Comparison of ENCODE assay signal across 8 mouse cellular contexts in genomic region chr1:118457256-118457882, GRCm38 (mm10).
DNase-seq lines count a peak whose midpoint lies in the region; ATAC-seq and TF ChIP-seq lines count a peak whose summit lies in the region.

No protein-coding gene starts in this region.

- peak; percentile 45 for ATAC-seq in forebrain, postnatal 0 days
- no peak for ATAC-seq in neural tube, embryonic 14.5 days (ENCODE audit: low read depth)

- no peak for TF ChIP-seq POLR2A in kidney, adult 2 months (IDR thresholded peaks at IDR 0.05; ENCODE audit: low read depth, low read length)

- DNase-seq in frontal cortex, adult 2 months (ENCODE audit: extremely low spot score in 1 of 2, low spot score in 1 of 2), result peak; percentile 16 to 48
- no peak for DNase-seq in frontal cortex, postnatal 25 days (ENCODE audit: low spot score in 2 of 2)
- peak; percentile 61 for DNase-seq in forebrain, postnatal 0 days
- DNase-seq in layer of hippocampus, adult 9-11 months, result peak; percentile 69
- DNase-seq in kidney, postnatal 10 days, result no peak
- no peak for DNase-seq in kidney, adult 2 months

- 21% methylated on average over 11 of the region's 11 CpGs for WGBS in forebrain, postnatal 0 days
- 38% methylated on average over 11 of the region's 11 CpGs for WGBS in neural tube, embryonic 14.5 days
- 59% methylated on average over 11 of the region's 11 CpGs for WGBS in kidney, adult 2 months

- 0 out of 2 replicates have a peak overlapping the region, but pooled peaks have one; percentile 23 for H3K4me3 ChIP-seq in E14TG2a.4 (replicated peaks; ENCODE audit: low read length)
- no peak overlapping the region for H3K4me3 ChIP-seq in forebrain, postnatal 0 days (ENCODE audit: low read depth, low read length)
- no peak overlapping the region for H3K4me3 ChIP-seq in neural tube, embryonic 14.5 days (ENCODE audit: low read depth, low read length)
- H3K4me3 ChIP-seq in kidney, adult 2 months (ENCODE audit: insufficient read depth, low read depth, low read length), result no peak overlapping the region

- peaks cover 36% of the 10 kb centered on the region for H3K4me1 ChIP-seq in E14TG2a.4 (replicated peaks; ENCODE audit: low read depth, low read length)
- peaks cover 18% of the 10 kb centered on the region for H3K4me1 ChIP-seq in forebrain, postnatal 0 days (ENCODE audit: insufficient read depth)
- peaks cover 20% of the 10 kb centered on the region for H3K4me1 ChIP-seq in neural tube, embryonic 14.5 days (ENCODE audit: control insufficient read depth, insufficient read depth, low read length)
- H3K4me1 ChIP-seq in kidney, adult 2 months (ENCODE audit: control insufficient read depth, insufficient read depth, low read length), result no peaks in the 10 kb centered on the region; the same call in 1 of the 2 replicates

- peaks cover 4% of the 10 kb centered on the region; the same call in 1 of the 2 replicates for H3K9me3 ChIP-seq in E14TG2a.4 (ENCODE audit: low read length)
- H3K9me3 ChIP-seq in forebrain, postnatal 0 days (ENCODE audit: low read length), result no peaks in the 10 kb centered on the region
- H3K9me3 ChIP-seq in neural tube, embryonic 14.5 days (ENCODE audit: control insufficient read depth, low read length), result no peaks in the 10 kb centered on the region

- peaks cover 23% of the 10 kb centered on the region for H3K36me3 ChIP-seq in E14TG2a.4 (ENCODE audit: insufficient read depth, low read length)
- H3K36me3 ChIP-seq in forebrain, postnatal 0 days (ENCODE audit: insufficient read depth), result peaks cover 3% of the 10 kb centered on the region
- 0 out of 2 replicates have a peak, but pooled peaks cover 1% of the 10 kb centered on the region for H3K36me3 ChIP-seq in neural tube, embryonic 14.5 days (ENCODE audit: control insufficient read depth, insufficient read depth, low read length)
- H3K36me3 ChIP-seq in kidney, adult 2 months (ENCODE audit: control insufficient read depth, insufficient read depth, low read length), result no peaks in the 10 kb centered on the region

- peak overlapping the region; percentile 47 for H3K27ac ChIP-seq in forebrain, postnatal 0 days (ENCODE audit: low read depth, low read length)
- H3K27ac ChIP-seq in neural tube, embryonic 14.5 days (ENCODE audit: low read depth, low read length), result no peak overlapping the region; the same call in 1 of the 2 replicates
- no peak overlapping the region for H3K27ac ChIP-seq in kidney, adult 2 months (ENCODE audit: insufficient read depth, low read depth, low read length)

- peak overlapping the region; percentile 28 for H3K9ac ChIP-seq in forebrain, postnatal 0 days
- H3K9ac ChIP-seq in neural tube, embryonic 14.5 days (replicated peaks; ENCODE audit: low read depth, low read length), result no peak overlapping the region

- H3K27me3 ChIP-seq in E14TG2a.4 (ENCODE audit: insufficient read depth, low read length), result peaks cover 14% of the 10 kb centered on the region; the same call in 1 of the 2 replicates
- no peaks in the 10 kb centered on the region for H3K27me3 ChIP-seq in forebrain, postnatal 0 days (ENCODE audit: insufficient read depth, low read length)
- no peaks in the 10 kb centered on the region for H3K27me3 ChIP-seq in neural tube, embryonic 14.5 days (ENCODE audit: control insufficient read depth, insufficient read depth, low read length)
- no peaks in the 10 kb centered on the region for H3K27me3 ChIP-seq in kidney, adult 2 months (replicated peaks; ENCODE audit: control insufficient read depth, insufficient read depth, low read length)

- TF ChIP-seq CTCF in E14TG2a.4 (conservative IDR thresholded peaks at IDR 0.05; ENCODE audit: low read length), result no peak
- TF ChIP-seq CTCF in forebrain, postnatal 0 days (IDR thresholded peaks at IDR 0.05; ENCODE audit: low read depth), result no peak
- TF ChIP-seq CTCF in kidney, adult 2 months (conservative IDR thresholded peaks at IDR 0.05; ENCODE audit: insufficient read depth, insufficient read length, low read depth, low read length), result no peak

- peak overlapping the region; percentile 65 for H3K4me2 ChIP-seq in forebrain, postnatal 0 days (ENCODE audit: low read depth)
- peak overlapping the region; percentile 7; the same call in 1 of the 2 replicates for H3K4me2 ChIP-seq in neural tube, embryonic 14.5 days (ENCODE audit: low read depth, low read length)

Comparison
In these comparisons a context has a peak if more than half of its experiments do, and no peak if none do; other contexts are left out.
1. DNase-seq: peak in frontal cortex, adult 2 months (2 of 2), forebrain, postnatal 0 days (single experiment) and layer of hippocampus, adult 9-11 months (single experiment); none in frontal cortex, postnatal 25 days (0 of 2), kidney, postnatal 10 days (single experiment) and kidney, adult 2 months (single experiment).